Mouse (Mus musculus): ENCODE measurements around the gene Hist2h4. TPM values are rescaled to one million over a fixed set of nuclear protein-coding genes. Genes with fewer than 3 reads are reported as not detected.
"Not testable (repeated sequence)": the region's sequence is repeated elsewhere in the genome, so short reads cannot be mapped to it uniquely, and the experiment has no call there.

Gene Hist2h4
- total RNA-seq (2021), result 10 to 100 TPM; 25.0 to 26.7 TPM
- long read RNA-seq, experiment 1, partial matches to known transcripts, result 0 of 1 reads
- long read RNA-seq, experiment 1, other reads (novel, unspliced or antisense), result 0 of 1 reads
- long read RNA-seq, experiment 2, result 0 reads

GRCm38 (mm10) chr3:96262979-96263550 lies at the start of gene Hist2h4:
Gene Hist2h4 (minus strand): TSS chr3:96263311.
- peak; percentile 93 for DNase-seq

- DNase-seq, result peak in 1 of 2 experiments; percentile 25
These were observed 49.4 kb upstream of the Hist2h4 start for GRCm38 (mm10) chr3:96312341-96313098.

GRCm38 (mm10) chr3:96309441-96309840 lies 46.3 kb upstream of the Hist2h4 start:
- DNase-seq, result no peak

- DNase-seq, result no peak
These were observed 43.4 kb upstream of the Hist2h4 start for GRCm38 (mm10) chr3:96306506-96306905.

GRCm38 (mm10) chr3:96302076-96302475 lies 39.0 kb upstream of the Hist2h4 start:
- no peak for DNase-seq

GRCm38 (mm10) chr3:96300706-96301529 lies 37.8 kb upstream of the Hist2h4 start:
- DNase-seq, result peak in 1 of 2 experiments; percentile 6

GRCm38 (mm10) chr3:96299562-96299961 lies 36.5 kb upstream of the Hist2h4 start:
- no peak for DNase-seq

- no peak for DNase-seq
These were observed 35.2 kb upstream of the Hist2h4 start for GRCm38 (mm10) chr3:96298360-96298759.

GRCm38 (mm10) chr3:96293787-96294186 lies 30.7 kb upstream of the Hist2h4 start, which contains the start of gene Fcgr1:
Gene Fcgr1 (minus strand): TSS chr3:96293969.
- no peak for DNase-seq

GRCm38 (mm10) chr3:96293368-96293767 lies 30.3 kb upstream of the Hist2h4 start:
- no peak for DNase-seq

GRCm38 (mm10) chr3:96292641-96293040 lies 29.5 kb upstream of the Hist2h4 start:
- DNase-seq, result no peak

GRCm38 (mm10) chr3:96290727-96291126 lies 27.6 kb upstream of the Hist2h4 start:
- DNase-seq, result not testable (repeated sequence)

GRCm38 (mm10) chr3:96289201-96289600 lies 26.1 kb upstream of the Hist2h4 start:
- no peak for DNase-seq

GRCm38 (mm10) chr3:96287334-96287733 lies 24.2 kb upstream of the Hist2h4 start:
- DNase-seq, result not testable (repeated sequence)

- peak in 1 of 2 experiments; percentile 31 for DNase-seq
These were observed 21.3 kb upstream of the Hist2h4 start for GRCm38 (mm10) chr3:96284457-96284856.

GRCm38 (mm10) chr3:96280660-96281059 lies 17.5 kb upstream of the Hist2h4 start:
- DNase-seq, result no peak

GRCm38 (mm10) chr3:96277800-96278624 lies 14.9 kb upstream of the Hist2h4 start:
- peak; percentile 91 to 94 for DNase-seq

GRCm38 (mm10) chr3:96277428-96277799 lies 14.3 kb upstream of the Hist2h4 start:
- DNase-seq, result peak in 1 of 2 experiments; percentile 50

- DNase-seq, result no peak
These were observed 10.7 kb upstream of the Hist2h4 start for GRCm38 (mm10) chr3:96273591-96274465.

Data from adrenal gland, postnatal 36 days (tissue).